Mouse (Mus musculus): ENCODE data around the gene Ctrl.

Ctrl gene

DNA sequence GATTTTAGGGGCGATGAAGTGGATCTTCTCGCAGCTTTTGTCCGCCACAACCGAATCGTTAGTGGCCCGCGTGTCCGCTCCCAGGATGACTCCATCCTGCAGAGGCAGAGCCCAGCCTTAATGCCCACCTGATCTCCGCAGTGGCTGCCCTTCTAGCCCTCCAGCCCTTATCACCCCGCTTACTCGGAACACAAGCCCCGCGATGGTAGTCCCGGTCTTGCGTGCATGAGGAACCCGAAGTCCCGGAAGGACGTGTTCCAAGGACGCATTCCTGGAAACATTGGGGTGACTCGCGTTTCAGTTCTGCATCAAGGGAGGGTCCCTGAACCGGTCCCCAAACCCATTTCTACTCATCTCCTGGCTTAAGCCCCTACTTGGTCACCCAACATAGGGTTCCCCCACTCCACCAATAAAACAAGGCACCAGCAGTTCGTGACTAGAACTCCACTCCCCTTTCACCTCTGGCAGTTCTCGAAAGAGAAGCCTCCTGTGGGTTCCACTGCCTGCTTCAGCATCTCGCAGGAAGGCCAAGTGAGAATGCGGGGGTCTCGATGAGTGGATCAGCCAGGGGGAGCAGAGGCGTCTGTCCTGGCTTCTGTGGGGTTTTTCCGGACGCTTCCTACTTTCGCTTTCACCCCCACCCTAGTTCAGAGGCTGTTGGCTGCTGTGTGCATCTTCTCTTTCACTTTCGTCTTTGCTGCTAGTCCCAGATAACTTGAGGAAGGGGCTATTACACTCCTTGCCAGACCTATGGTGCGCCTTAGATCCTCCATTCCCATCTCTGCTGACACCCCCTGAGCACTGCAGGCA, 4.0 kb upstream of the Ctrl start:
- DNase-seq, result peak; percentile 71

DNA sequence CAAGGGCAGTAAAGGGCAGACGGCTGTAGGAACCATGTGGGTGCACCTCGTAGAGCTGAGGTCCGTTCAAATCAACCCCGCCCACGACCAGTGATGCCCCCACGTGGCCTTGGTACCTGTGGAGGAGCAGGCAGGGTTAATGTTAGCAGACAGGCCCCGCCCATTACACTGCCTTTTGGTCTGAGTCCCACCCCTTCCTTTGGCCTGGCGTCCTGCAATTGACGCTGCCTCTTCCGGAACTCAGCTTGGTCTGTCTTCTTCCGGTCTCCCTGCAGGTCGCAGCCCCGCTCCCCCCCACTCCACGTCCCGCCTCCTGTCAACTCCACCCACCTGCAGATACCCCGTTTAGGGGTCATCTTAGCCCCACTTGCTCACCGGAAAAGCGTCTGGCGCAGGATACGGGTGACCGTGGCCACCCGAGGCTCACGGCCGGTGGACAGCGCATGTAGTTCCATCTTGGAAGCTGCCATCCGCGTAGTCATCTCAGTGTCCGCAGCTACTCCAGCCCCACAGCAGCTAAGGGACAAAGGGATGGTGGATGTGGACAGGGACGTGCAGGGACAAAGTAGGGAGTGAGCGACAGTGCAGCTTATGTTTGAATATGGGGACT, 3.3 kb upstream of the Ctrl start:
- DNase-seq, result peak; percentile 96

DNA sequence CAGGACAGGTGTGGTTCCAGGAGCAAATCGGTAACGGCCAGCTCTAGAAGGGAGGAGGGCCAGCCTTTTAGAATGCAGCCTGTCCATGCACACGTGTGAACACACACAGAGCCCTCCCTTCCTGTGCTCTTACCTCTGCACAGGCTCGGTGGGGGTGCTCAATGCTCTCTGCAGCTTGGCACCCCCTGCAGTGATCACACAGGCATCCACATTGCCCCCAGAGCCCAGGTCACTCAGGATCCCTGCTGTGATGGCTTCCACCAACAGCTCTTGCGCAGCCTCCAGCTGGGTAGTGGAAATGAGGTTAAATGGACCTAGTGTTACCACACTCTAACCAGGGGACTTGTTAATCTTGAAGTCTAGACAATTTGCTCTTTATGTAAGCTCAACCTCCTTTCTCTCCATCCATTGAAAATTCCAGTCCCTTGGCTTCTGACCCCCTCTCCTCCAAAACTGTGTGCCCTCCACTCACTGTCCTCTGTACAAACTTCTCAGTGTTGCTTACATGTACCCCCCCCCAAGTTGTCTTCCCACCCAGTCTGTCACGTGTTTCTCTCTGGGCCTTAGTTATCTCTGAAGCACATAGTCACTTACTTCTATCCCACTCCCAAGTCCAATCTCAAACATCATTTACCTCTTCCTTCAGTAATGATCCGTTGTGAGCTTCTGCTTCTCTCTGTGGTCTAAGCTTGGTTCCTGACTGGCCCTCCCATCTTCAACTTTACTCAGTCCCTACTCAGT, 2.4 kb upstream of the Ctrl start:
- DNase-seq, result no peak

DNA sequence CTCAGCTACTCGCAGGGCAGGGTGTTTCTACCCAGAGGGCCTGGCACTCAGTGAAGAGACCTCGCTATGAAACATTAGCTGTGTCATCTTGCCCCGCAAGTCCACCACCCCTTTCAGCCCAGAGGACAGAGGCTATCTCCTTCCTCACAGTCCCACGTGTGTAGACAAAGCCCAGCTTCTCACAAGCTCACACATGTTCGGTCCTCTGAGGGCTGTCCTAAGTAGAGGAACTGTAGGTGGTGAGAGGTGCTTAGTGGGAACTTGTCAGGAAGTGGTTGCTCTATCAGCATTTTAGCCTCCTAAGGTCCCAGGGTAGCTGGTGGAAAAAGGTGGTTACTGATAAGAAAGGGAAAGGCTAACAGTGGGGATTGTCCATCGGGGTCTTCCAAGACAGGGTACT, 1.4 kb upstream of the Ctrl start:
- DNase-seq, result no peak

DNA sequence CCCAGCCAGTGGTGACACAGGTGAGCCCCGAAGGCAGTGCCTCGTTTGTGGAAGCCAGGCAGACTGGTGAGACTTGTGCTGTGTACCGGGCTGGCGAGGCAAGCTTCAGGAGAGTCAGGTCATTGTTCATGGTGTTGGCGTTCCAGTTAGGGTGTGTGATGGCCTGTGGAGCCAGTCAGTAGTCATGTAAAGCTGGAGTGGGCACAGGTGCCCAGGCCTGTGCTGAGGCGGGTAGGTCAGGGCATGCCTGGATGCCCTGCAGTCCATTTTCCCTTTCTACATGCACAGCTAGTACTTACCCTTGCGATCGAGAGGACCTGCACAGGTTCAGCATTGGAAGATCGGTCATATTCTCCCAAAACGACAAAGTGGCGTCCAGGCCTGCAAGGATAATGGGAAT, 1.1 kb downstream of the Ctrl start:
- no peak for DNase-seq

DNA sequence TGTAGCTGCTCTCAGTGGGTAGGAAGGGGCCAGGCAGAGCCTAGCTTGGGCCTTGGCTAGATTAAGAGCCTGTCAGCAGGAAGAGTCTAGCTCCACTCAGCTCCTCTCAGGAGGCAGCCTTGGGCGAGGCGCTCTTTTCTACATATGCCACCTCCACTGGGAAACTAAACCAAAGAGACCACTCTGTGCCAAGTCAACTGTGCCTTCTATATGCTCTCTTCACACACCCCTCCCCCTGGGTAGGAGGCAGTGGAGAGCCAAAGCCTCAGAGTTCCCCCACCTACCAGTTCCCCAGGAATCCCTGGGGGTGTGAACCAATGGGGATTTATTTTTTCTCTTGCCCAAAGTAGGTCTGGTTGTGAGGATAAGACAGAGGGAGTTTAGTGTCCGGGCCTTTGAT, 2.4 kb downstream of the Ctrl start:
- no peak for DNase-seq

DNA sequence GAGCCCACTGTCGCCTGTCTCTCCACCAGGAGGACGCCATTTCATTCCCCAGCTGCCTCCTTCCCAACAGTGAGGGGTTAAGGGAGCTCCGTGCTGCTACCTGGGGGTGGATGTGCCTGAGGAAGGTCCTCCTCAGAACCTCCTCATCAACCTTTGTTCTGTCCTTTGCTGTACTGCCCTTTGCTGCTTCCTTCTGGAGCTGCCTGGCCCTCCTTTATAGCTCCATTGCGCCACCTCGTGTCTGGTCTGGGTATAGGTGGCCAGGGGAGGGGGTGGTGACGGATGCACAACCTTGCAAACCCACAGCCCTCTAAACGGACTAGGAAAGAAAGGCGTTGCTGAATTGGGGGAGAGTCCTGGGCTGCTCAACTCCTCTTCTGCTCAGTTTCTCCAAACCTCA, 3.1 kb downstream of the Ctrl start:
- peak; percentile 84 for DNase-seq

DNA sequence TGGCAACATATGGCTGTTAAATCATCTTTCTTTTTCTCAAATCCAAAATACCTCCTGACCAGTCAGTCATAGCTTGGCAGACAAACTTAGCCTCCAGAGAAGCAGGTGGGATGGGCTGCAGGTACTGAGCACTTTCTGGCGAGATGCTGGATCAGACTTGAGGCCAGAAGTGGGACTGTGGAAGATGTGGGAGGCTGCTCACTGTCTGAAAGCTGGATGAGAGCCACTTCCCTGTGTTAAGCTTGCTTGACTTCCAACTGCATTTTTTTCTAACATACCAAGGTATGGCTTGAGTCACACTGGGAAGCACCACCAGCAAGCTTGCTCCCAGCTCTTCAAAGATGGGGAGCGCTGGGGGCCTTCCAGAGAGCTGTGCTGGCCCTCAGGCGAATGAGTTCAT, 8.5 kb downstream of the Ctrl start:
- no peak for DNase-seq

DNA sequence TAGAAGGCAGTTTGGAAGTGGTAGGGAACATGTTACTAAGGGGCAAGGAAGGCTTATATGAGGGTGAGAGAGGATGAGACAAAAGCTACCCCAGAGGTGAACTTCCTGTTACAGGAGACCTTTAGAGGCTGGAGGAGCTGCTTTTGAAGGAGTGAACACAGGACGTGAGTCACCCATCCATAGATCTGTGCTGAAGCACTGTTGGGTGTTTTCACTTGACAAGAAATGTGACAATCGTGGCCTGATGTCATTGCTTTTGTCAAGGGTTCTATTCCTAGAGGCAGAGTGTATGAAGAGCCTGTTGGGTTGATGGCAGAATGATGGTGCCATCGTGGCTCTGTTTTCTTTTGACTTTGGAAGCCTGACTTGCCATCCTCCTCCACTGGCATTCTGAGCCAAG, 14.3 kb downstream of the Ctrl start:
- no peak for DNase-seq

DNA sequence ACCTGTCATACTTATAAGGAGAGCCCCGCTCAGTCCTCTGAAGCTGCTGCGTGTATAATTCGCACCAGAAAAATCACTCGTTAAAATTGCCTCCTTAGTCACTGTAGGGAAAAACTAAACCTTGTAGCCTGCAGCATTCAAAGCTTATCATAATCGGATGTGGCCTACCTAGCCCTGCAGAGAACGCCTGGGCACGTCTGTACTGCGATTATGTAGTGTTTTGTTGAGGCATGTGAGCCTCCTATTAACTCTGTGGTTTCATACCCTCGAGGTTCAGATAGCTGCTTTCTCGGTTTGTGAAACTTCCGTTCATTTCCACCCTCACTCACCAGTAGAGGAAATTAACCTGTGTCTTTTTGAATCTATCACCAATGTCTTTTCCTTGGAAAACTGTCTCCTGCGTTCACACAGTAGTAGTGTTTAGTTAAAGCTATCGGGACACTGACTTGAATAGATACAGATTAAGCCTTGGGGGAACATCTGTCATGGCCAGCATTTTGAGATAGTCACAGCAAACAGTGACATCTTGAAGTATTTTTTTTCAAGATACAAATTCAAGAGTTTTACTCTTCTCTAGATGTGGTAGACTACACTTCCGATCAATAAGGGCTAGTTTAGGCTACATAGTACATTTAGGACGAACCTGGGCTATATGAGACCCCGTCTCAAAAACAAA, 32.6 kb downstream of the Ctrl start:
- DNase-seq, result no peak

DNA sequence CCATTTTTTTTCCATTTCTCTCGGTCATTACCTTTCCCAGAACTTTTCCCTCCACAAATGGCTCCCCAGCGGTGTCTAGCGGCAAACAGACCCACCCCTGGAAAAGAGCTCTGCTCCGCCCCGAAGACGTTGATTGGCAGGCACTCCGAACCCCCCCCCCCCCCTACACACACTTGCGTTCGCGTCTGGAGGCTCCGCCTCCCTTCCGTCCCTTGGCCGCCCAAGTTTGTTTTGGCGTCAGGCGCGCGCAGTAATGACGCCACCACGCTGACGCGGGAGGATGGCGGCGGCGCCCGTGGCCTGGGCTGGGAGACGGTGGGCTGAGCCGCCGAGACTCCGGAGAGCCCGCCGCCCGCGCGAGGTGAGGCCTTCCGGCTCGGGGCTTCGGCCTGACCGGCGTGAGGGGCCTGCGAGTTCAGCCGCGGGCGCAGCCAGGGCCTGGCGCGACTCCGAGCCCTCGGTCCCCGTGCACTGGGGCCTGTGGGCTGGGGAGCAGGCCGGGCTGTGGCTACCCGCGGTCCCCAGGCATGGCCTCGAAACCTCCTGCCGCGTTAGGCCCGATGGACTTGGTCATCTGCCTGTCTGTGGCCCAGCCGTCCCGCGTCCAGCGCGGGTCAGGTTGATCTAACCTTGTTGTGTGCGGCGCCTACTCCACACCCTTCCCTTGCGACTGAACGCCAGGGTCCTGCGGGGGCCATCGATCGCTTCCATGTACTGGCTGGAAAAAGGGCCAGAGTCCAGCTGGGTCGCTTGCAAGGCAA, 33.3 kb downstream of the Ctrl start, which contains the start of gene Pskh1:
Gene Pskh1 (plus strand): TSS at position 262 of the 761 bp plus-strand sequence.
- DNase-seq, result peak; percentile 94

DNA sequence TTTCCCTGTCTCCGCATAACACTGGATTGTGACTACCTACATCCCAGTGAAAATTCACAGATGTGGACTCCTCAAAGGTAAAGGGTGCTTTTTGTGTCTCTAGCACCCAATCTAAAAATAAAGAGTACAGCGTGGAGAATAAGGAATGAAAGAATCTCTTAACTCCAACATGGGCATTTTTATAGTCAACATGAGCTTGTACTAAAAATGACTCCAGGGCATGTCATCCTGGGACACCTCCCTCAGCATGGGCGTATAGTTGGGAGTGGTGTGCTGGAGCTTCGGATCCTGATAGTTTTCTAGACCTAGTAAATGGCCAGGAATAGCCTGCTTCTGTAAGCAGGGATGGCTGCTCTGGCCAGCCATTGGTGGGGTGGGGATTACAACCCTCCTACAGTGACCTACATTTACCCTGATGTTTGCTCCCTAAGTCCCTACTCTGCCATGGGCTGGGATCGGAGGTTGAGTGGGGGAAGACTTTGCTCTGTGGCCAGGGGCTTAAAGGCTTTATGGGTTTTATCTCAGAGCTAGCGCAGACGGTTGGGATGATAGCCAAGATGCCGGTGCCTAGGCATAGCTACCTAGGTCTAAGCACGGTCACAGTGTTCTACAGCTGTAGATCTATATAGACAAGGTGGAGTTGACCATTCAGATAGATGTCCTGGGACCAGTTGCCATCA, 35.7 kb downstream of the Ctrl start:
- DNase-seq, result no peak

DNA sequence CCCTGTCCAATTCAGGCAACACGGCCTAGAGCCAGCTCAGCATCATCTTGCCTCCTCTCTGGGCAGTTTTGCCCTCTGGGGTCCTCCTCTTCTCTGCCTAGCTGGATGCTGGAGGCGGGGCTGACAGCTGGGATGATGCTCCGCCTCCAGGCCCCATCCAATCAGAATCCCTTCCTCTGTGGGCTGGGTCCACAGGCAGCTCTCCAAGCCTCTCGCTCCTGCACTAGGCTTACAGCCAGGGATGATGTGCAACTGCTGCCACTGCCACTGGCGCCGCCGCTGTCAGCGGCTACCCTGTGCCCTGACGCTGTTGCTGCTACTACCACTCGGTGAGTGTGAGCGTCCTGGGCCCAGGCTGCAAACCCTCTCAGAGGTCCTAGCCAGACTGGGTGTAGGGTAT, 40.3 kb downstream of the Ctrl start, which contains the start of gene Nrn1l:
Gene Nrn1l (plus strand): TSS at position 229 of the 400 bp plus-strand sequence.
- DNase-seq, result peak; percentile 74

DNA sequence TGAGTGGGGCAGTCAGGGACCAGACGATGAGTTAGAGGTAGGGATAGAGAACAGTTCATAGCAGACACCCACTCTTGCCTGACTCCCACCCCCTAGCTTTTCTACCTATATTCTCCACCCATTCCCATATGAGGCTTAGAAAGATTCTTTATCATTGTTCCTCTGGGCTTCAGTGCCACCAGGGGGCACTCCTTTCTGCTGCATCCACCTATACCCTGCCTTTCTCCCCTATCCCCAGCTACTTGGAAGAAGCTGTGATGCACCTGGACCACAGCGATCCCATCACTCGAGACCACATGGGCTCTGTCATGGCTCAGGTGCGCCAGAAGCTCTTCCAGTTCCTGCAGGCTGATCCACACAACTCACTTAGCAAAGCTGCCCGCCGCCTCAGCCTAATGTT, 41.2 kb downstream of the Ctrl start:
- DNase-seq, result peak; percentile 42

DNA sequence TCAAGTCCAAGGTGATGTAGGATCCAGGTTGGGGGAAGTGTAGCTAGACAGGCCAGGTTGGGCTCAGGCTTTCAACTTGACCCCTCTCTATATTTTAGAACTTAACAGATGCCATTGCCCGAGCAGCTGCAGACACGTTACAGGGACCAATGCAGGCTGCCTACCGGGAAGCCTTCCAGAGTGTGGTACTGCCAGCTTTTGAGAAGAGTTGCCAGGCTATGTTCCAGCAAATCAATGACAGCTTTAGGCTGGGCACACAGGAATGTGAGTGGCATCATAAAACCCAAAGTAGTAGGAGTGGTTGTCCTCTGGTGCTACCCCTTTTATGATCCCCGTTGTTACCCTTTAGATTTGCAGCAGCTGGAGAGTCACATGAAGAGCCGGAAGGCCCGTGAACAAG, 42.8 kb downstream of the Ctrl start:
- no peak for DNase-seq

DNA sequence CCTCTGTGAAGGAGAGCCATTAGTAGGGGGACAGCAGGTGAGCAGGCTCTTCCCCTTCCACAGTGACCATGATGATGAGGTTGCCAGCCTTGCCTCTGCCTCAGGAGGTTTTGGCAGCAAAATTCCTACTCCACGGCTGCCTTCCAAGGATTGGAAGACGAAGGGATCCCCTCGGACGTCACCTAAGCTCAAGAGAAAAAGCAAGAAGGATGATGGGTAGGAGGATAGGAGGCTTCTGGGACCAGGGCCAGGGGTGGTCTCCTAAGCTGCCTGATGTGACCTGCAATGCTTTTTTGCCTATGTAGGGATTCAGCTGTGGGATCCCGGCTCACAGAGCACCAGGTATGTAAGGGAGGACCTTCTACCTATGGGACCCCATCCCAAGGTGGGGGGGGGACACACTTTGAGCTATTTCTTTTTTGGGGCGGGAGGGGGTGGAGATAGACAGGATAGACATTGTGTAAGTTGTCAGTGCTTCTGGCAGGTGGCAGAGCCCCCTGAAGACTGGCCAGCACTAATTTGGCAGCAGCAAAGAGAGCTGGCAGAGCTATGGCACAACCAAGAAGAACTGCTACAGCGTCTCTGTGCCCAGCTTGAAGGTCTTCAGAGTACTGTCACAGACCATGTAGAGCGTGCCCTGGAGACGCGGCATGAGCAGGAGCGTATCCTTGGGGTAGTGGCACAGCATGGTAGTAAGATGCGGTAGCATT, 43.8 kb downstream of the Ctrl start:
- no peak for DNase-seq
